Mouse (Mus musculus): ENCODE data around the gene Hist1h2ak.
"Not testable (repeated sequence)": the region's sequence is repeated elsewhere in the genome, so short reads cannot be mapped to it uniquely, and the experiment has no call there.

Gene Hist1h2ak

GRCm38 (mm10) chr13:21753524-21754285, at the start of gene Hist1h2ak, which contains the start of gene Hist1h2bn:
Hist1h2ak (minus strand) TSS chr13:21753827.
Hist1h2bn (plus strand) TSS chr13:21754123.
- DNase-seq (ENCODE audit: low spot score in 2 of 2): peak; percentile 82 to 88

GRCm38 (mm10) chr13:21803058-21803457, 49.4 kb upstream of the Hist1h2ak start:
- not testable (repeated sequence) for DNase-seq (ENCODE audit: low spot score in 2 of 2)

- not testable (repeated sequence) for DNase-seq (ENCODE audit: low spot score in 2 of 2)
These were observed 43.5 kb upstream of the Hist1h2ak start for GRCm38 (mm10) chr13:21797163-21797562.

- no peak for DNase-seq (ENCODE audit: low spot score in 2 of 2)
These were observed 42.0 kb upstream of the Hist1h2ak start for GRCm38 (mm10) chr13:21795584-21795983.

- no peak for DNase-seq (ENCODE audit: low spot score in 2 of 2)
These were observed 37.1 kb upstream of the Hist1h2ak start for GRCm38 (mm10) chr13:21790601-21791283.

- DNase-seq (ENCODE audit: low spot score in 2 of 2): no peak
These were observed 36.3 kb upstream of the Hist1h2ak start for GRCm38 (mm10) chr13:21789925-21790324.

GRCm38 (mm10) chr13:21787760-21788593, 34.4 kb upstream of the Hist1h2ak start:
- DNase-seq (ENCODE audit: low spot score in 2 of 2): no peak

GRCm38 (mm10) chr13:21786899-21787629, 33.4 kb upstream of the Hist1h2ak start, which contains the start of the genes Hist1h2an and Hist1h2bp:
Hist1h2an (minus strand) TSS chr13:21787218.
Hist1h2bp (plus strand) TSS chr13:21787461.
- peak; percentile 92 to 96 for DNase-seq (ENCODE audit: low spot score in 2 of 2)

GRCm38 (mm10) chr13:21786189-21786898, 32.7 kb upstream of the Hist1h2ak start:
- no peak for DNase-seq (ENCODE audit: low spot score in 2 of 2)

- DNase-seq (ENCODE audit: low spot score in 2 of 2): no peak
These were observed 30.7 kb upstream of the Hist1h2ak start for GRCm38 (mm10) chr13:21784311-21784710.

- DNase-seq (ENCODE audit: low spot score in 2 of 2): peak in 1 of 2 experiments; percentile 25
These were observed 30.1 kb upstream of the Hist1h2ak start for GRCm38 (mm10) chr13:21783734-21784161.

GRCm38 (mm10) chr13:21783255-21783617, 29.6 kb upstream of the Hist1h2ak start, which contains the start of gene Hist1h3i:
Hist1h3i (minus strand) TSS chr13:21783370.
- DNase-seq (ENCODE audit: low spot score in 2 of 2): peak; percentile 79 to 84

- DNase-seq (ENCODE audit: low spot score in 2 of 2): peak in 1 of 2 experiments; percentile 24
These were observed 29.0 kb upstream of the Hist1h2ak start for GRCm38 (mm10) chr13:21782361-21783254.

- DNase-seq (ENCODE audit: low spot score in 2 of 2): no peak
These were observed 28.0 kb upstream of the Hist1h2ak start for GRCm38 (mm10) chr13:21781639-21782038.

GRCm38 (mm10) chr13:21781021-21781555, 27.5 kb upstream of the Hist1h2ak start:
- no peak for DNase-seq (ENCODE audit: low spot score in 2 of 2)

GRCm38 (mm10) chr13:21779767-21780731, 26.4 kb upstream of the Hist1h2ak start, which contains the start of gene Hist1h1b:
Hist1h1b (minus strand) TSS chr13:21780625.
- peak in 1 of 2 experiments; percentile 65 for DNase-seq (ENCODE audit: low spot score in 2 of 2)

All from left cerebral cortex, adult 9 months (tissue).